Mouse (Mus musculus): Measurements from ENCODE around the gene Ccdc38.

The Ccdc38 gene

GRCm38 (mm10) chr10:93540431-93541210 lies at the start of gene Ccdc38:
Gene Ccdc38, plus strand, starts transcription at chr10:93540632.
- peak in 1 of 2 experiments; percentile 3 for DNase-seq

GRCm38 (mm10) chr10:93500864-93501263 lies 39.6 kb upstream of the Ccdc38 start:
- no peak for DNase-seq

- no peak for DNase-seq
Observed at GRCm38 (mm10) chr10:93501346-93501745, 39.1 kb upstream of the Ccdc38 start.

DNA sequence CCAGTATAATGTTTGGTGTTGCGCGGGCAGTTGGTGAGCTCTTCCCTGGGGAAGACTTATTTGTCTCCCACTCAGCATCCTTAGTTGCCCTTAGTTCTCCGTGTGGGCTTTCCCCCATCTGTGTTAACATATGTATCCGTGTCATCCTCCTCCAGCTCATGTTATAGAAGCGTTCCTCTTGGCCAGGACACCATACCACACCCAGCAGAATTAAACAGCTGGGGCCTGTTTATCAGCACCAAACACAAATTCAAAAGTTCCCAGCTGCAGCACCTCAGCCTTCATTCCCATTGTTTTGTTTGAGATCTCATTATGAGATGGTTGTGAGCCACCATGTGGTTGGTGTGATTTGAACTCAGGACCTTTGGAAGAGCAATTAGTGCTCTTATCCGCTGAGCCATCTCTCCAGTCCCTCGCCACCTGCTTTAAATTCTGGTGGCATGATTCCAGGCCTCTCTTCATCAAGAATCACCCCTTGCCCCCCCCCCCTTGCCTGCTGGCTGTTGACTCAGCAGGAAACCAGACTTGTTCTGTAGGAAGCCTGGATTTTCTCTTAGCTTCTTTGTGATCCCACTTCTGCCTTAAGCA lies 32.0 kb upstream of the Ccdc38 start:
- DNase-seq = no peak

GRCm38 (mm10) chr10:93509532-93510153 lies 30.8 kb upstream of the Ccdc38 start:
- DNase-seq = no peak

- DNase-seq = no peak
Observed at GRCm38 (mm10) chr10:93515419-93515818, 25.0 kb upstream of the Ccdc38 start.

GRCm38 (mm10) chr10:93515927-93516326 lies 24.5 kb upstream of the Ccdc38 start:
- no peak for DNase-seq

GRCm38 (mm10) chr10:93517754-93518153 lies 22.7 kb upstream of the Ccdc38 start:
- DNase-seq = no peak

GRCm38 (mm10) chr10:93518186-93518585 lies 22.2 kb upstream of the Ccdc38 start:
- DNase-seq = no peak

DNA sequence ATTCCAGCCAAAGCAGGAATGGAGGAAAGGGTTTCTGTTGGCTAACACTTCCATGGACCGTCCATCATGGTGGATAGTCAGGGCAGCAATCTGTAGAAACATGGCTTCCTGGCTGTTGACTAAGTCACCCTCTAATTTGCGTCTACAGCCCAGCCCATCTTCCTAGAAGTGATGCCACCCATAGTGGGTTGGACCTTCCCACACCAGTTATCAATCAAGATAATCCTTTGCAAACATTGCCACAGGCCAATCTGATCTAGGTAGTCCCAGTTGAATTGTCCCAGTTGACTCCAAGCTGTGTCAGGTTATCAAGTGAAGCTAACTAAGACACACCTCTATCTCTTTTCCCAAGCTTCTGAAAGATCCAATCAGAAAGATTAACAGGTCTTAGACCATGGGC lies 21.8 kb upstream of the Ccdc38 start:
- no peak for DNase-seq

DNA sequence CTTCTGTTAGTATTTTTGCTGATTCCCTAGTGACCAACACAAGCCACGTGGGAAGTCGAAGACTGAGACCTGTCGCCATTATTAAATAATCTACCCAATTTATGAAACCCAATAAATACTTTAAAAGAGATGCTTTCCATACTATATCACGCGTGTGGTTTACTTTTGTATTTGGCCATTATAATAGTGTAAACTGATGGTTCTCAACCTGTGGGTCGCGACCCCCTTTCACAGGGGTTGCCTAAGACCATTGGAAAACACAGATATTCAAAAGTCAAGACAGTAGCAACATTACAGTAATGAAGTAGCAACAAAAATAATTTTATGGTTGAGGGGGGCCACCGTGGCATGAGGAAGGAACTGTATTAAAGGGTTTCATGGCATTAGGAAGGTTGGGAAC lies 21.3 kb upstream of the Ccdc38 start:
- DNase-seq = no peak

DNA sequence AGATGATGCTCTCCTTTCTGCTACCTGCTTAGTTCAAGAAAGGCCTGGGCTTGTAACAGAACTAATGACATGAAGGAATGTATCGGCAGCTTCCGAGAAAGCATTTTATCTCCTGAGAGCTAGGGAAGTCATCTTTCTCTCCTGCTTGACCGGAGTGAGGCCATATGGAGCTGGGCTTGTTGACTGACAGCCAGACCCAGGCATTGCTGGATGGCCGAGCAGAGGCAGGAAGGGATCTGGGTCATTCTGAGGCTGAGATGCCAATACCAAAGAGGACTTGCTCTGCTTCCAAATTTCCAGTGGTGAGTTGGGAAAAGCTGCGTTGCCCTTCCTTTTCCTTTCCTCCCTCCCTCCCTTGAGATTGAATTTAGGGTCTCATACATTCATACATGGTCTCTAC lies 20.7 kb upstream of the Ccdc38 start:
- DNase-seq = no peak

DNA sequence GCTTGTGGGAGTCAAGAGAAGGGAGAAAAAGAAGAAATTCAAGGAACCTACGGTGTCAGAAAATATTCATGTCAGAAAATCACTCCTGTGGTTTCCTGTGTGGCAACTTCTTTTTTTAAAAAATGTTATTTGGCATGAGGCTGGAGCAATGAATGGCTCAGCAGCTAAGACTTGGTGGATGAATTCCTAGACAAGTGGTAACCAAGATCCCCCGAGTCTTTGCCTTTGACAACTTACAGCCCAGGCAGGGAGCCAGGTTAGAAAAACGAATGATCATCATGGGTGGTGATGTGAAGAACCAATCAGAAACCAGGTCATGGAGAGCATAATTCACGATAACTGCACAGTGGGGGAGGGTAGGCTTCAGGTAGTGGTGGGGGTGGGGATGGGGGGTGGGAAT lies 19.4 kb upstream of the Ccdc38 start:
- DNase-seq = no peak

DNA sequence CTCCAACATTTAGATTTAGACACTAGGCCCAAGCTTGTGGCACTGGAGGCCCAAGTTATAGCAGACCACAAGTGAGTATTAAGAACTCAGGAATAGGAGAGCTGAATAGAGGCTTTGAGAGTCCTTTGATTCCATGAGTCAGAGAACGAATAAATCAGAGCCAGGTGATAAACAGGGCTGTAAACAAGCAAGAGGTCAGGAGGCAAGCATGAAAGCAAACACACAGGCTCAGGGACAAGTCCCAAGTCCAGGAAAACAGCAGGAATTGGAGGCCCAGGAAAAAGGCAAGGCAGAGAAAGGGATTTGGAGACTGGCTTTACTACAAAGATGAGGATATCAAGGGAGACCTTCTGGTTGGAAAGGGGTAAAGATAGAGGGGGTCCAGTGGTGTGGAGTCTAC lies 15.1 kb upstream of the Ccdc38 start:
- DNase-seq = no peak

DNA sequence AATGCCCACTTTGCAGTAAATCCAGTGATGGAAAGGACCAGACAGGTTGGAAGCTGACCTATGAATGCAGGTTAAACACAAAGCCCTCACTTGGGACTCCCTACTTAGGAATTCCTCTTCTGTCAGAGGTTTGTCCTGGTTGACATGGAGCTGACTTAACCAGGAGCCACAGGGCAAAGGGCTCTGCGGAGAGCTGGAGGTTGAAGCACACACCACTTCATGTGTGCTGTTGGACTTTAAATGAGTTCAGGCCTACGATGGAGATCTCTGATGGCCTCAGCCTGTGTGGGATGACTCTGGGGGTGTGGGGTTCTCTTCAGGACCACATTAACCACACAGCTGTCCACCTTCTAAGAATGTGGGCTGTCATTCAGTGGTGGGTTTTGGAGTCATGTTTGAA lies 2.1 kb upstream of the Ccdc38 start:
- no peak for DNase-seq

GRCm38 (mm10) chr10:93538818-93539217 lies 1.6 kb upstream of the Ccdc38 start:
- peak; percentile 7 to 13 for DNase-seq

DNA sequence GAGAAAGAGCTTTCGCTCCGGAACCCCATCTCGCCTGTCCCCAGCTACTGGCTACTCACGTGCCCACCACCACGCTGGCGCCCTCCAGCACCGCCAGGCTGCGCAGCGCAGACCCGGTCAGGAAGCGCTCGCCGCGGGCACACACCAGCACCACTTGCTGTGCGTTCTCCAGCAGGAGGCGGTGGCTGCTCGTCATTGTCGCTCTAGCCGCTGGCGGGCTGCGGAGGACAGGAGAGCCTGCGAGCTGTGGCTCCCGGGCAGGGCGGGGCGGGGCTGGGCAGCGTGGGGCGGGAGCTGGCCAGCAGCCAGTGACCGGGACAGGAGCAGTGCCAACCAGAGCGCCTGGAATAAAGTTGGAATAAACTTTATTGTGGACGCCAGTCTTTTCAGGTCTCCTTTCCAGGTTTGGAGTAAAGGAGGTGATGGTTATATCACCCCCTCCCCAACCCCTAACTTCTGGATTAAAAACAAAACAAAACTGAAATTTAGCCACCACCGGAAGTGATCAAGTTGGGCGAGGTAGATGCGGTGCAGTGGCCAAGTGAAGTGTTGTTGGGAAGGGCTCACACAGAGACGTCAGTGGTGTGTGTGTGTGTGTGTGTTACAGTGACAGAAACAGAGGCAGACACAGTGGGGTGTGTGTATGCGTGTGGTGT lies 529 bp upstream of the Ccdc38 start, which contains the start of gene Amdhd1:
Gene Amdhd1 (minus strand): TSS at position 259 of the 656 bp plus-strand sequence.
- peak; percentile 70 to 75 for DNase-seq

- no peak for DNase-seq
Observed at GRCm38 (mm10) chr10:93541585-93541984, 1.2 kb downstream of the Ccdc38 start.

DNA sequence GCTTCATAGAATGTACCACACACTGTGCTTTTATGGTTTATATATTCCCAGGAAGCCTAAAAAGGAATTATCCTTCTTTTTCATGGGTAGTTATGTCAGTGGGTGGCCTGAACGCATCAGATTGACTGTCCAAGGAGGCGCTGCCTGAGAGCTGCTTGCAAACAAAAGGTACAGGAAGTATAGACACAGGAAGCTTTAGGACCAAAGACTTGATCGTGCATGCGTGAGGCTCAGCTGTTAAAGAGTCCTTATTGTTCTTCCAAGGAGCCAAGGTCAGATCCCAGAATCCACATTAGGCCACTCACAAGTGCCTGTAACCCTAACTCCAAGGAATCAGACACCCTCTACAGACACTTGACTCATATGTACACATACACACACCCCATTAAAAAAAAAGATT lies 1.9 kb downstream of the Ccdc38 start:
- DNase-seq = no peak

- DNase-seq = peak; percentile 3 to 28
Observed at GRCm38 (mm10) chr10:93543176-93543575, 2.7 kb downstream of the Ccdc38 start.

- DNase-seq = no peak
Observed at GRCm38 (mm10) chr10:93544172-93544571, 3.7 kb downstream of the Ccdc38 start.

DNA sequence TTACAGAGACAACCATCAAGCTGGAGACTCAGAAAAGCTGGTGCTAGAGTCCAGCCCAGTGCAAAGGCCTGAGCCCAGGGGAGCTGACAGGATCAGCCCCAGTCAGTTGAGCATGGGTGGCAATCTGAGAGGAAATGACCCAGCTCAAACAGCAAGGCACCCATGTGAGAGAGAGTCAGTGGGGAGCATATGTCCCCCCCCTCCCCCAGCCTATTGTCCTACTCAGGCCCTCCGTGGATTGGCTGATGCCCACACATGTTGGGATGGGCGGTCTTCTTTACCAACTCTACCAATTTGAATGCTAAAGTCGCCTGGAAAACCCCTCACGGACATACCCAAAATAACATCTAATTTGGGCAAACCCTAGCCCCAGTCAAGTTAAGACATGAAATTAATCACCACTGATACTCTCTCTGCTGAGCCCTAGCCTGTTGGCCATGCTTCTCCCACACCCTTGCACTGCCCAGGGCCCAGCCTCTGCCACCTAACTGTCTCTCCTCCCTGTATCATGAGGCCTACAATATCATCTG lies 7.4 kb downstream of the Ccdc38 start:
- no peak for DNase-seq

DNA sequence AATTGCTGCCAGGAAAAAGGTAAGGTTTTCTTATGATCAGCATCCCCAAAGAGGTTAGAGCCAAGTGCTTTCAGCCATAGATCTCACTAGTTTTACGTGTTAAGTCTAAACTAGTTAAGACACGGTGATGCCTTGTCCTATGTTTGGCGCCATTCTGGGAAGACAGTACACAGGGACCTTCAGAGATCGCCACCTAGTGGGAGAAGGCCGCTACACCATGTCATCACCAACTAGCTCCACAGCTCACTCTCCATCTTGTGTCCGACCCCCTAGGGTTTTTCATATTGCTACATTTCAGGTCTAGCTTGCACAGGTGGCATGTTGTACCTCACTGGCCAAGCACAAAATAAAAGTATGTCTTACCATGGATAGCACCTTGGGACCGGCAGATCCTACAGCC lies 8.6 kb downstream of the Ccdc38 start:
- peak; percentile 42 to 82 for DNase-seq

All from kidney, adult 8-10 months (tissue).